Mouse (Mus musculus): ENCODE results near the gene Col23a1.
"Not testable (repeated sequence)": the region's sequence is repeated elsewhere in the genome, so short reads cannot be mapped to it uniquely, and the experiment has no call there.

The Col23a1 gene

DNA sequence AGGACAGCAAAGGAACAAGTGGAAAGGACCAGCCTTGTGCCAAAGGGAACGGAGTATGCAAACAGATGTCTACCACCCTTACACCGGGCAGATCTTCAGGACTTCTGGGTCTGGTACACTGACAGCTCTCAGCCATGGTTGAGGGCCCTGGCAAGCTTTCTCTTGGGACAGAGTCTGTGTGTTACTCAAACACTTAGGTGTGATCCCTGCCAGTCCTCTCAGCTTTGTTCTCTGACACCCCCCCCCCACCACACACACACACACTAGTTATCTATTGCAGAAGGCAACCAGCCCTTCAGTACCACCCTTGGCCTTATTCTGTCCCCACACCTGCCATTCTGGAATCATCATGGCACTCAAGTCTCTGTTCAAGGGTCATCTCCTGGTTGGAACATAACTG lies 332.1 kb downstream of the Col23a1 start:
- DNase-seq (ENCODE audit: low read depth): no peak

- no peak for DNase-seq (ENCODE audit: low read depth)
Observed at GRCm38 (mm10) chr11:51622971-51623491, 333.3 kb downstream of the Col23a1 start.

DNA sequence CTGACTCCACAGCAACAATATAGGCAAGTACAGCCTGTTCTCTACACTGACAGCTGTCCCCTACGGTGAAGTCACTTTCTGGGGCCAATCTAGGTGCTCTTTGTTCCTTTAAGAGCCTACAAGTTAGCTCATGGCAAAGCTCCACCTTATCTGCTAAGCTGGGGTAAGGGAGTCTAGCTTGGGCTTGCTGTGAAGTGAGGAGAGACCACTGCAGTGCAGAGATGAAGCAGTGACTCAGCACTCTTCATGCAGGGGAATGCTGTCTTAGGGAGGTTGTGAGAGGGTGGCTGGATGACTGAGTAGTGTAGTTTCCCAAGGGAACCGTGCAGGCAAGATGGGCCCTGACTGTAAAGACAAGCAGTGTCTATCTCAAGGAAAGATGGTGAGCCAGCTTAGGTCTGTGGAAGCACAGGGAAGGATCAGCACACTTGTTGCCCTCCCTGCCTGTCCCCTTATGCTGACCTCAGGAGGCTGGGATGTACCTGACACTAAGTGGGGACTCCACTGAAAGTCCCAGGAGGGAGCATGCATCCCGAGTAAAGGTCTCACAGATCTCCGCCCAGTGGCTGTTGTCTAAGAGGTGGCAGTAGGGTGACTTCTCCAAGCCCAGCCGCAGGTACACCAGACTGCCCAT lies 335.6 kb downstream of the Col23a1 start:
- DNase-seq (ENCODE audit: low read depth): no peak

- no peak for DNase-seq (ENCODE audit: low read depth)
Observed at GRCm38 (mm10) chr11:51627425-51627824, 337.7 kb downstream of the Col23a1 start.

DNA sequence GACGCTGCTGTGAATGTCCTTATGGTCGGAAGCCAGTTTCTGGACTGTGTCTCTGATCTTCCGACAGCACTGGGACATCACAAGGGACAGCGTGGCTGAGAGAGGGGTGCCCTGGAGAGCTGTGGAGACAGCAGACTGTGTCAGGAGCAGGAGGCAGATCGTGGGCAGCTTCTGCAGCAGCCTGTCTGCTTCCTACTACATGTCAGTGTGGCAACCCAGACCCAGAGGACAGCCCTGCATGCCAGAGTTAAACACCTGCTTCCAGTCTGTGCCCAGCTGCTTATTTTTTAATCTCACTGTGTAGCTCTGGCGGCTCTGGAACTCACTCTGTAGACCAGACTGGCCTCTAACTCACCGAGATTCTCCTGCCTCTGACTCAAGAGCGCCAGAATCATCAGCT lies 338.2 kb downstream of the Col23a1 start:
- DNase-seq (ENCODE audit: low read depth): no peak

- DNase-seq (ENCODE audit: low read depth): no peak
Observed at GRCm38 (mm10) chr11:51629651-51630314, 340.1 kb downstream of the Col23a1 start.

- no peak for DNase-seq (ENCODE audit: low read depth)
Observed at GRCm38 (mm10) chr11:51632130-51632753, 342.5 kb downstream of the Col23a1 start.

DNA sequence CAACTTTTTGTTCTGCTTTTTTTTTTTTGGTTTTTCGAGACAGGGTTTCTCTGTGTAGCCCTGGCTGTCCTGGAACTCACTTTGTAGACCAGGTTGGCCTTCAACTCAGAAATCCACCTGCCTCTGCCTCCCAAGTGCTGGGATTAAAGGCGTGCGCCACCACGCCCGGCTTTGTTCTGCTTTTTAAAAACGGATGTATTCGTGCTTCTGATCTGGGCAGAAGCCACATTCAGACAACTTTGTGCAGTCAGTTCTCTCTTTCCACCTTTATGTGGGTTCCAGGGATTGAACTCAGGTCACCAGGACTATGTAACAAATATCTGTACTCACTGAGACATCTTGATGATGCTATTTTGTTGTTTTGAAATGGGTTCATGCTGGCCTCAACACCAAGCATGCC lies 343.5 kb downstream of the Col23a1 start:
- DNase-seq (ENCODE audit: low read depth): not testable (repeated sequence)

Data from c-Kit-positive CD71-negative TER-119-negative erythroid progenitor cells, embryonic 14.5 days (primary cell).